Mouse (Mus musculus): ENCODE results near the gene Nans. TPM values are rescaled to one million over a fixed set of nuclear protein-coding genes. Genes with fewer than 3 reads are reported as not detected.

Gene Nans
- total RNA-seq (2014; rRNA removed) (80.2 and 85.9 TPM in 2 replicates), polyA plus RNA-seq (2015; fragmentation: Nextera tagmentation; extraction: Ambion mirVana) (57.6 and 60.4 TPM in 2 replicates)

DNA sequence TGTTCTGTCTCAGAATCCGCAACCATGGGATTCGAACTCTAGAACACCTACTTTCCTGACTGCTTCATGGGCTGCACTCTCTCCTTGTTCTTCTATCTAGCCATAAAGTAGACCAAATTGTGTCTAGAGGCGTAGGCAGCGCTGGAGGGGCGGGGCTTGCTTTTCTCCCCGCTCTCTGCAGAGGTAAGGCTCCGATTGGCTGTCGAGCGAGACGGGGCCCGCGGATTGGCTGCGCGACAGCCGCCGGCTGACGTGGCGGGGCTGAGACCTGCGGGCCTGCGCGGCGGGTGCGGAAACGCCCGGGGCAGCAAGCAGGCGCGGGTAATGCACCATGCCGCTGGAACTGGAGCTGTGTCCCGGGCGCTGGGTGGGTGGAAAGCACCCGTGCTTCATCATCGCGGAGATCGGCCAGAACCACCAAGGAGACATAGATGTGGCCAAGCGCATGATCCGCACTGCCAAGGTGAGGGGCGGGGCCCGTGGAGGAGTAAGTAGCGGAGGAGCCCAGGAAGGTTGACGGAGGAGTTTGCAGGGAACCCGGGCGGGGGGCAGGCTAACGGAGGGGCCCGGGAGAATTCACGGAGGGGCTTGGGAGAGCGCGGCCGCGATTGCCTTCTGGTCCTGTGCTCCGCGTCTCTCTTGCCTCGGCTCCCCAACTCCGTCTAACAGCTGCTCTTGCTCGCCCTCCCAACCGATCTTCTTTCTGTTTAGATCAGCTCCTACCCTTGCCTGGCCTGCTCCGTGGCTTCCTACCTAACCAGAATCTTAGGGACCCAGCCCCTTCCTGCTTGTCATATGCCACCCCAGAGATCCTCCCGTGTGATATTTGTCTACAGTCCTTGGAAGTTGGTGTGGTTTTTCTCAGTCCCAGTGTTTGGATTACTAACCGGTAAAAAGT lies at the start of gene Nans:
Gene Nans (plus strand): TSS at position 221 of the 898 bp plus-strand sequence.
- Histone ChIP-seq H3K4me2 (ENCODE audit: low read depth, low read length) (peak within 1 kb of the TSS; percentile 84), H3K27ac (peak within 1 kb of the TSS; percentile 71; the same call in 1 of the 2 replicates), H3K9me3 (ENCODE audit: low read length) (no peaks in the 10 kb centered on the region), H3K27me3 (ENCODE audit: insufficient read depth, low read length) (no peaks in the 10 kb centered on the region), H3K9ac (replicated peaks; ENCODE audit: low read length) (peak within 1 kb of the TSS; percentile 68), H3K36me3 (ENCODE audit: insufficient read depth, low read length) (peaks cover 12% of the 10 kb centered on the region; the same call in 1 of the 2 replicates), H3K4me3 (ENCODE audit: low read length) (peak within 1 kb of the TSS; percentile 68), H3K4me1 (ENCODE audit: insufficient read depth, low read length) (no peaks in the 10 kb centered on the region)
- ATAC-seq = peak; percentile 98
- DNase-seq (ENCODE audit: low spot score) = peak; percentile 96
- under 1% methylated on average over 57 of the region's 58 CpGs for WGBS
- TF ChIP-seq CTCF (IDR thresholded peaks at IDR 0.05; ENCODE audit: low read depth) = no peak

GRCm38 (mm10) chr4:46442501-46442900 lies 46.5 kb upstream of the Nans start:
- Histone ChIP-seq H3K9ac (replicated peaks; ENCODE audit: low read length) (no peak overlapping the region), H3K27ac (no peak overlapping the region), H3K4me3 (ENCODE audit: low read length) (no peak overlapping the region), H3K36me3 (ENCODE audit: insufficient read depth, low read length) (no peaks in the 10 kb centered on the region), H3K9me3 (ENCODE audit: low read length) (no peaks in the 10 kb centered on the region), H3K27me3 (ENCODE audit: insufficient read depth, low read length) (no peaks in the 10 kb centered on the region), H3K4me1 (ENCODE audit: insufficient read depth, low read length) (no peaks in the 10 kb centered on the region), H3K4me2 (ENCODE audit: low read depth, low read length) (no peak overlapping the region)
- ATAC-seq (no peak), DNase-seq (ENCODE audit: low spot score) (no peak)
- TF ChIP-seq CTCF (IDR thresholded peaks at IDR 0.05; ENCODE audit: low read depth) = no peak
- 56% methylated on average over 4 of the region's 4 CpGs for WGBS

DNA sequence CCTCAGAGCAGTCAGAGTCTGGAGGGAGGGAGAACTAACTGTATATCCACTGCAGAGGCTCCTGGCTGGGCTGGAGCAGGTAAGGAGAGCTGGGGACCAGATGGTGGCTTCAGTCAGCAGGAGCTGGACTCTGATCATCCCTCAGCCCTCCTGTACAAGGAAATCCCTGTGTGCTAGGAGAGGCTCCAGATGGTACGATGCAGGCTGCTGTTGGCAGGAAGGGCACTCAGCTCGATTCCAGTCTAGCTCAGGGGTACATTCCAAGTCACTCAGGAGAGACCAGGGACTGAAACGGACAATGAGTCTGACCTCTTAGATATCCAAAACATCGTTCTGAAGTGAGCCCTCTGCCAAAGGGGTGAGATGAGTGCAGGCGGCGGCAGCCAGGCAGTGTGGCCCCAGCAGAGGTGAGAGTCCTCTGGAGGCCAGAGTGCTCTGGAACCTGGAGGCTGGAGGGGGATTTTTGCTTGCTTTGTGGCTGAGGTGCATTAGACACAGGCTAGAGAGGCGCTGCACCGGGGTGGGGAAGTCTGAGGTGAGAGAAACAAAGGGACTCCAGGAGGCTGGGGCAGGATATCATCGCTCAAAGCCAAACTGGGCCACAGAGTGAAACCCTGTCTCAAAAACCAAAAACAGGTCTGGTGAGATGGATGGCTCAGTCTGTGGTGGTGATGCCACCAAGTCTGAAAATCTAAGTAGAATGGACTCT lies 43.7 kb upstream of the Nans start:
- Histone ChIP-seq H3K4me2 (ENCODE audit: low read depth, low read length) (no peak overlapping the region), H3K27ac (no peak overlapping the region), H3K9ac (replicated peaks; ENCODE audit: low read length) (no peak overlapping the region), H3K9me3 (ENCODE audit: low read length) (no peaks in the 10 kb centered on the region), H3K4me1 (ENCODE audit: insufficient read depth, low read length) (0 out of 2 replicates have a peak, but pooled peaks cover 2% of the 10 kb centered on the region), H3K4me3 (ENCODE audit: low read length) (no peak overlapping the region), H3K36me3 (ENCODE audit: insufficient read depth, low read length) (no peaks in the 10 kb centered on the region), H3K27me3 (ENCODE audit: insufficient read depth, low read length) (no peaks in the 10 kb centered on the region)
- TF ChIP-seq CTCF (IDR thresholded peaks at IDR 0.05; ENCODE audit: low read depth) = no peak
- 0 out of 2 replicates have a peak, but pooled peaks have one; percentile 28 for ATAC-seq
- no peak for DNase-seq (ENCODE audit: low spot score)
- WGBS = 39% methylated on average over 9 of the region's 9 CpGs

DNA sequence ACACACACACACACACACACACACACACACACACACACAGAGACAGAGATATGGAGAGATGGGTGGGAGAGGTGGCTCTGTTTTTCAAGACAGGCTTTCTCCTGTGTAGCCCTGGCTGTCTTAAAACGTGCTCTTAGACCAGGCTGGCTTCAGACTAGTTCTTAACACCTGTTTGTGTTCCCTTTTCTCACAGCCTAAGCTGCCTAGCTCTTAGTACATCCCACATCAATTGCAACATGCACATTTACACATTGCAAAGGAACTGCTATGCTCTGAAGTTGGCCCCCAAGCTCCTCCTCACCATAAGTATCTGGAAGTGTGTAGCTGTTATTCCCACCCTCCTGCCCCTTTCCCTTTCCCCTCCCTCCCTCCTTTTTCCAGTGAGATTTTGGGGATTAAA lies 41.6 kb upstream of the Nans start:
- ATAC-seq (no peak), DNase-seq (ENCODE audit: low spot score) (no peak)
- no peak overlapping the region for H3K9ac ChIP-seq (replicated peaks; ENCODE audit: low read length)
- no peak overlapping the region for H3K27ac ChIP-seq
- no peaks in the 10 kb centered on the region for H3K36me3 ChIP-seq (ENCODE audit: insufficient read depth, low read length)
- 52% methylated on average over 1 of the region's 1 CpGs for WGBS
- no peak overlapping the region for H3K4me3 ChIP-seq (ENCODE audit: low read length)
- H3K9me3 ChIP-seq (ENCODE audit: low read length) = no peaks in the 10 kb centered on the region
- no peaks in the 10 kb centered on the region for H3K27me3 ChIP-seq (ENCODE audit: insufficient read depth, low read length)
- H3K4me2 ChIP-seq (ENCODE audit: low read depth, low read length) = no peak overlapping the region
- no peak for TF ChIP-seq CTCF (IDR thresholded peaks at IDR 0.05; ENCODE audit: low read depth)
- H3K4me1 ChIP-seq (ENCODE audit: insufficient read depth, low read length) = 0 out of 2 replicates have a peak, but pooled peaks cover 4% of the 10 kb centered on the region

- no peaks in the 10 kb centered on the region for H3K9me3 ChIP-seq (ENCODE audit: low read length)
- peaks cover 14% of the 10 kb centered on the region for H3K4me1 ChIP-seq (ENCODE audit: insufficient read depth, low read length)
- H3K27me3 ChIP-seq (ENCODE audit: insufficient read depth, low read length) = no peaks in the 10 kb centered on the region
- ATAC-seq (no peak), DNase-seq (ENCODE audit: low spot score) (peak; percentile 30)
- H3K9ac ChIP-seq (replicated peaks; ENCODE audit: low read length) = no peak overlapping the region
- H3K36me3 ChIP-seq (ENCODE audit: insufficient read depth, low read length) = no peaks in the 10 kb centered on the region
- no peak overlapping the region for H3K4me2 ChIP-seq (ENCODE audit: low read depth, low read length)
- no peak for TF ChIP-seq CTCF (IDR thresholded peaks at IDR 0.05; ENCODE audit: low read depth)
- 23% methylated on average over 6 of the region's 6 CpGs for WGBS
- H3K27ac ChIP-seq = no peak overlapping the region
- H3K4me3 ChIP-seq (ENCODE audit: low read length) = no peak overlapping the region
Measured at GRCm38 (mm10) chr4:46448886-46449285, 40.2 kb upstream of the Nans start.

GRCm38 (mm10) chr4:46450020-46450518 lies 39.0 kb upstream of the Nans start:
- WGBS = 32% methylated on average over 7 of the region's 7 CpGs
- DNase-seq (ENCODE audit: low spot score) (no peak), ATAC-seq (no peak)
- no peak for TF ChIP-seq CTCF (IDR thresholded peaks at IDR 0.05; ENCODE audit: low read depth)
- Histone ChIP-seq H3K4me1 (ENCODE audit: insufficient read depth, low read length) (peaks cover 14% of the 10 kb centered on the region), H3K4me3 (ENCODE audit: low read length) (peak overlapping the region; percentile 88), H3K4me2 (ENCODE audit: low read depth, low read length) (peak overlapping the region; percentile 70), H3K9ac (replicated peaks; ENCODE audit: low read length) (peak overlapping the region; percentile 93), H3K27ac (peak overlapping the region; percentile 96; the same call in 1 of the 2 replicates), H3K27me3 (ENCODE audit: insufficient read depth, low read length) (no peaks in the 10 kb centered on the region), H3K9me3 (ENCODE audit: low read length) (no peaks in the 10 kb centered on the region), H3K36me3 (ENCODE audit: insufficient read depth, low read length) (no peaks in the 10 kb centered on the region)
